Mouse (Mus musculus) right cerebral cortex, adult 2 months (tissue): ENCODE measurements at regions not wholly inside any gene's neighbourhood (a gene's known extent, or its start where the extent isn't known, plus 50 kb on each side); places are given as distances from the start of the nearest gene placed in this dataset.

ENCODE experiments used
- DNase-seq, 2 experiments: peaks; one replicate each; pipeline ENCODE4 v3.0.0; 2021 to 2022; ENCODE audit warnings: low spot score in 2 of 2

DNA sequence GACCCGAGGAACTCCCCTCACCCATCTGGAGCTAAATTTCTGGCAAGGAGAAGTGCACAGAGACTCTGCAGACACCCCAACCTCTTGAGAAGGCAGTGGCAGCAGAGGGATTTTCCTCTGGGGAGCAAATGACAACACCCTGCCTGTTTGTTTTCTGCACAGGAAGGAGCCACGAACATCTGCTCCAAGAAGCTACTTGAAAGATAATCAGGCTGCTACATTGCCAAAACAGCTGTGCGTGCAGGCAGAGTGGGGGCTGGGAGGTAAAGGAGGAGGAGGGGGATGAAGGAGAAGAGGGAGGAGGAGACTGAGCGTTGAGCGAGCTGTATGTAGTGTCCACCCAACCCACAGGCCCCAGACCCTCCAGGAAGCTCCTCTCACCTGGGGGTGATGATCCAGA lies 149.0 kb downstream of the Rplp1 start:
- DNase-seq = no peak

- no peak for DNase-seq
Measured at GRCm38 (mm10) chr9:61757806-61758205, 156.5 kb downstream of the Rplp1 start.

GRCm38 (mm10) chr9:61756801-61757342 lies 157.5 kb downstream of the Rplp1 start:
- peak; percentile 36 to 39 for DNase-seq

- no peak for DNase-seq
Measured at GRCm38 (mm10) chr9:61756224-61756800, 158.0 kb downstream of the Rplp1 start.

DNA sequence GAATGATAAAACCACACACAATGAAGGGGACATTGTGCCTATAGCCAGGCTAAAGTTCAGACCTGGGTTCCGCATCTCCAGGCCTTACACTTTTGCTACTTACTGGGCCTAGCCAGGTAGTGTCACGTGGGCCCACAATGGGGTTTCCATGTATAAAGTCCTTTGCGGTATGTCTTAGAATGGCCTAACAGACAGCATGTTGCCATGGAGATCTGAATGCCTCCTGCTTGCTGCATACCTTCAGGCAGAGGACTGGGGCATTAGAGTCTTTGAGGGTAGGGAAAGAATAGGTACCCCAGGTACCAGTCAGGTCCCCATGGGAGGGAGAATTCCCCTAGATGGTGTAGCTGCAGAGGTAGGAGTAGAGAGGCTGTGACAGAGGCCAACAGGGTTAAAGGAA lies 159.0 kb downstream of the Rplp1 start:
- no peak for DNase-seq

- DNase-seq = peak; percentile 87 to 88
Measured at GRCm38 (mm10) chr9:61753795-61754194, 160.5 kb downstream of the Rplp1 start.

- no peak for DNase-seq
Measured at GRCm38 (mm10) chr9:61749201-61749600, 165.1 kb downstream of the Rplp1 start.

DNA sequence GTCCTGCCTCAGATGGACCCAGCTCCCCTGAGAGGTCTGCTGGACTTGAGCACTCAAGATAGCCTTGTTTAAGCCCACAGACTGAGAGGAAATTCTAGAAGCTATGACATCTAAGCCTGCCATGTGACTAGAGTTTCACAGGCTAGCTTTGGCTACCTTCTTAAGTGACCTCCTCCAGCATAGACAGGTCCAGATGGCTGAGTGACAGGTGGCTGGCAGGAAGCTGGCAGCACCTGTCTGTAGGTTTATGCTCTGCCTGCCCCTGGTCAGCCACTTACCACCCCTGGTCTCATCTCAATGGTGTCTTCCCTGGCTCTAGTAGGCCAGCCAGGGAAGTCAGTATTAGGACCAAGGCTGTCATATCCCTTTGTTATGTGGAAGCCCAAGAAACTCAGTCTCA lies 165.9 kb downstream of the Rplp1 start:
- DNase-seq = no peak

GRCm38 (mm10) chr9:61746401-61746800 lies 167.9 kb downstream of the Rplp1 start:
- DNase-seq = no peak

DNA sequence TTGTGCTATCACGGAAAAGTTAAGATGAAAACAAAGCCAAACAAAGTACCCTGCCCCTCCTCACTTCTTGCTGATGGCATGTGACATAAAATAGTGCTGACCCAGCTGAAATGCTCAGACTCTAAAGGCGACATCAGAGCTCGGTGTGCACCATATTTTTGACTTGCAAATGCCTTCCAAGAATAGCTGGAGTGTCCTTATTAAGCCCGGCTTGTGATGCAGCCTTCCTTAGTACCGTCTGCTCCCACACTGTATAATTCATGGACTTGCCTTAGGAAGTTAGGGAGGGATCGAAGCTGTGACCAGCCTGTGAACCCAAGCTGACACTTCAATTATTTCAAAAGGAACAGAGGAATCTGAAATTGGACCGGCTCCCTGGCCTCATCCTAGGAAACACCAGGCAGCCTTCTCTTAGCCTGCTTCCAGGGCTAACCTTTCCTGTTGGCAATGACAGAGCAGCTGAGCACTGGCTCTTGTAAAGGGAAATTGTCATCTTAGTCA lies 169.0 kb downstream of the Rplp1 start:
- peak in 1 of 2 experiments; percentile 49 for DNase-seq

DNA sequence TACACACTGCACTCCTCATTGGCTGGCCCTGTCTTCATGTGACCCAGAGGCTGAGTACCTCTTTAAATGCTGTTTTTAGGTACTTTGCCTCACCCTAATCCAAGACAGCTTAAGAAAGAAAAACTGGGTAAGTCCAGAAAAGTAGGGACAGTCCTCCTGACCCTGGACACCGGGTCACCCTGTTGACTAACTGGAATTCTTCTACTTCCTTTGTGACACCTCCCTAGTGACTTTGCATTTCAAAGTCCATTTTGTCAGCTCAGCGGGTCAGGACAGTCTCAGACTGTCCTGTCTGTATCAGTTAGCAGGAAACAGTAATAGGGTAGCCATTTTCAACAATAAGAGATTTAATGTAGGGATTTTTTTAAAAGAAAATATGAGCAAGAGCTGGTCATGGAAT lies 180.8 kb downstream of the Rplp1 start:
- no peak for DNase-seq

DNA sequence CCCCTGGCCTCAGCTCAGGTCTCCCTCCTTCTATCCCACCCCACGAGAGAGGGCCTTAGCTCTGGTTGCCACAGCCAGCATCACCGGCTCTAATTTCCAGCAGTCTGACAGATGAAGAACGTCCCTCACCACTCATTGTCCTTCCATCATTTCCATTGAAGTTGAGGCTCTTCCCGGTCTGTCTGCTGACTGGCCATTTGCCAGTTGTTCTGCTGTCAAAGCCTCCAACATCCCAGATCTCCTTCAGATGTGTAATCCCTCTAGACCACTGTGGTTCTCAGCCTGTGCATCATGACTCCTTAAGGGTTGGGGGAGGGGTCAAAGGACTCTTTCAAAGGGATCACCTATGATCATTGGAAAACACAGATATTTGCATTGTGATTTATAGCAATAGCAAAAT lies 181.6 kb downstream of the Rplp1 start:
- no peak for DNase-seq

DNA sequence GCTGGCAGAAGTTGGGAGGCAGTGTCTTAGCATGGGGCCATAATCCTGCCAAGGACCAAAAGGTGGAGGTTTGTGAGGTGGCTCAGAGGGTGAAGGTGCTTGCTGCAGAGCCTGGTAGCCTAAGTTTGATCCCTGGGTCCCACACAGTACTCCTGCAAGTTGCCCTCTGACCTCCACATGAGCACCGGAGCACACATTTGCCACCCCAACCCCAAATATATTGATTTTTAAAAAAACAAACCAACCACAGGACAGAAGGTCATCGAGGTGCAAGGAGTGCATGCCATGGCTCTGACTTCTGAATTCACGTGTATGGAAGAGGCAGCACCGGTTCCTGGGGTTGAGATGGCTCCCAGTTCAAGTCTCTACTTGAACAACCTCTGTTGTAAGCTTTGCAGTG lies 186.2 kb downstream of the Rplp1 start:
- no peak for DNase-seq

- no peak for DNase-seq
Measured at GRCm38 (mm10) chr9:61727651-61728050, 186.7 kb downstream of the Rplp1 start.

- DNase-seq = no peak
Measured at GRCm38 (mm10) chr9:61724070-61724469, 190.3 kb downstream of the Rplp1 start.

DNA sequence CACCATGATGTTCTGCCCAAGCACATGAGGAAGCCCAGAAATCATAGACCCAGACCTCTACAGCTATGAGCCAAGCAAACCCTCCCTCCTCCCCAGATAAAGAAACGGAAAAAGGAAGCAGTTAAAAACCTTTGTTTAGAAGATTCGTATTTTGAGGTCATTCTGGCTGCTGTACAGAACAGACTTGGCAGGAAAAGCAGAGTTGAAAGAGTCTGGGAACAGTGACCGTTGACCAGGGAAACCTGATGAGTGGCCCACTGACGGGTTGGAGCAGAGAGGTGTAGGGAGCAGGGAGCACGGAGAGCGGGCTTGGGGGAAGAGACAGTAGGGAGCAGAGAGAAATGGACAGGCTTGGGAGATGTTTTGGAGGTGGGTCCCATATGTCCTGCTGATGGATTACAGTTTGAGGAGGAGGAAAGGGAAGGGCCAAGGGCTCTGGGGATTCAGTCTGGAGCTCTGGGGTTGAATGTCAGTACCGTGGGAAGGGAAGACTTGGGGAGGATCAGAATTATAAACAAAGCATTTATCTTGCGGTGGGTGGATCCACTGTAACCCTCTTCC lies 191.2 kb downstream of the Rplp1 start:
- no peak for DNase-seq

- no peak for DNase-seq
Measured at GRCm38 (mm10) chr9:61721851-61722250, 192.5 kb downstream of the Rplp1 start.

- peak; percentile 17 to 35 for DNase-seq
Measured at GRCm38 (mm10) chr9:61721071-61721470, 193.3 kb downstream of the Rplp1 start.

GRCm38 (mm10) chr9:61720206-61720605 lies 194.1 kb downstream of the Rplp1 start:
- DNase-seq = no peak

DNA sequence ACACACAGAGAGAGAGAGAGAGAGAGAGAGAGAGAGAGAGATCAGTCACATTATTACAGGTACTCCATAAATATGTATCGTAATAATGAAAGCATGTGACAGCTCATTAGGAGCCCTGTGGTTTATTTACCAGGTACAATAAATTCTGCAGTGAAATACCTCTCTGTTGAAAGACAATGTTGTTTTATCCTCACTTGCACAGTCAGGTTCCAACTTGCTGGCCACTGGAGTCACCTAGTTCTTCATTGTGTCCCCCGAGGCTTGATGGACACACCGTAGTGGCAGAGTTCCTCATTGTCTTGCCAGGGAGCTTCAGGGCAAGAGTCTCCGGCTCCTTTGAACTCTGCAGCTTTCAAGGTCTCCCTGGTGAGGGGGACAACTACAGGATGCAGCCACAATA lies 197.6 kb downstream of the Rplp1 start:
- no peak for DNase-seq

DNA sequence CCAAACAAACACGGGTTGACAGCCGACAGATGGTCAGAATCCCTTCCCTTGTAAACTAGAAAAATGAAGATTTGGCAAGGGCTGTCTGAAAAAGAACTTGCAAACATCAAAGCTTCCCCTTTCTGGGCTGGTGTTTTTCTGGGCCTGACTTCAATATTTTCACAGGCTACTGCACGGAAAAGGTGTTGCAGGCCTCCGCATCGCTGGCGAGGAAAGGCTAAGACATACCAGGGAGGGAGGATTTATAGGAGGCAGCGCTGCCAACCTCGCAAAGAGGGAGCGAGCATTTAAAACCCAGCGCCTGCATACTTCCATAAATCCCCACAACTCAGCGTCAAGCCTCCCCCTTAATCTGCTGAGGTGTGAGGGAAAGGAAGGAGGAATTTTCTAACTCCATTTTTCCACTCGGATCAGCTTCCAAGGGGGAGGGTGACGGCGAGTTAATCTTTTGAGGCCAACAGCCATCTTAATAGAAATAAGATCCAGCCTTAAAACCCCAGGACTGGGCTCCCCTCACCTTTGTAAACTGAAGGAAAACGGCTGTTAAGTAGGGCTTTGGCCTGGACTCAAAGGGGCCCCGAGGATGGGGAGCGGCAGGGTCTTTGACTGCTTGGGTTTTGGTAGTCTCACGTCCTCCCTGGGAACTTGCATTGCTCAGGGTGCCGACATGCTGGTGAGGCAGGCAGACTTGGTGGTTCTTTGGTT lies 199.9 kb downstream of the Rplp1 start:
- DNase-seq = peak; percentile 59 to 68

DNA sequence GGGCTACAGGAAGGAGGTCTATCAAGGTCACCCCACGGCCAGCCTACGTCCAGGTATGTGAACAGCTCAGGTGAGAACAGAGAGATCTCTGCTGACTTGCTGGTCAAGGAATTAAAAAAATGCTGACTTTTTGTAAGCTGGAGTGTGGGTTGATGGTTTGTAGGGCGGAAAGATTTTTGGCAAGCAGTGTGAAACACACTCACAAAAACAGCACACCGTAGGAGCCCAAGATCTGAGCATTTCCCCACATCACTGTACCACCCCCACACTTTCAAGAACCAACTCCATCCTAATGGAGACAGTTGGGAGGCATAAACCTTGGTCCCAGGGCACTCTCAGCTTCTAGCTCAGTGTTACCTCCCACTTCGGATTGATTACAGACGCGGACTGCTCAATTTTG lies 200.5 kb downstream of the Rplp1 start:
- DNase-seq = peak; percentile 36 to 40

DNA sequence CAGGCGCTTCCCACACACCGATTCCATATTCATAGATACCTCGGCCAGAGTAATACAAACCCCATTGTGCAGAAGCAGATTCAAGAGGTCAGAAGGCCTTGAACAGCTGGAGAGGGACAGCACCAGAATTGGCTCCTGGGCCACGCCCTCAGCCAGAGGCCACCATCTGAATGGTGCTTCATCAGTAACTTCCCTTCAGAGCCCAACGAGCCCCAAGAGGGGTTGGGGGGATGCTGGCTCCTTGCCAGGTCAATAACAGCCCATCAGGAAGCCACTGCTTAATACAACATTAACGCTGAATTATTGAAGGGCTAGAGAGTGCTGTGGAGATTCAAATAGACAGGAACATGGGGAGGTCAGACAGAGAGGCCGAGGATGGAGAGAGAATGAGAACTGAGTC lies 203.0 kb downstream of the Rplp1 start:
- no peak for DNase-seq
